Mouse (Mus musculus) testis, postnatal 10 days (tissue): Measurements from ENCODE around the gene Vmn2r48.
"Not testable (repeated sequence)": the region's sequence is repeated elsewhere in the genome, so short reads cannot be mapped to it uniquely, and the experiment has no call there.

ENCODE experiments used
- DNase-seq: peaks from one replicate; pipeline ENCODE4 v3.0.0; 2021; ENCODE audit warnings: low spot score

Vmn2r48 gene

DNA sequence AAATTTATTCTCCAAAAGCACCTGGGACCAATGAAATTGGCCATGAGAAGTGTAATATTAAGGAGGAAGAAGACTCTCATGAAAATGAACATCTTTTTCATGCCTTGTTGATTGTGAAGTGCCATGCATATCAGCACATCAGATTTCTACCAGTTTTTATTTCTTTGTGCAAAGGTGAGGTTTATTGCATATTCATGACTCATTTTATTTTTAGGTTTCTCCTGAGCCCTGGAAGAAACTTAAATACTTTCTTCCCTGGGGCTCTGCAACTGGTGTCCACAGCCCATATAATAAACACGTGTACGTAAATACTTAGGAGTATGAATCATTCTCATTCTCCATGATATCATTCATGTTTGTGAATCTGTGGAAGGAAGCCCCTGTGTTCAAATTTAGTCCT lies at the start of gene Vmn2r48:
TSS of gene Vmn2r48 (minus strand) at position 101 of the 400 bp plus-strand sequence.
- not testable (repeated sequence) for DNase-seq

GRCm38 (mm10) chr7:9992157-9992556 lies 38.8 kb upstream of the Vmn2r48 start, which contains the start of gene Vmn2r49:
Gene Vmn2r49 (minus strand): TSS chr7:9992257.
- not testable (repeated sequence) for DNase-seq
